Comparison of ENCODE assay signal across 22 mouse cellular contexts in the genomic region with DNA sequence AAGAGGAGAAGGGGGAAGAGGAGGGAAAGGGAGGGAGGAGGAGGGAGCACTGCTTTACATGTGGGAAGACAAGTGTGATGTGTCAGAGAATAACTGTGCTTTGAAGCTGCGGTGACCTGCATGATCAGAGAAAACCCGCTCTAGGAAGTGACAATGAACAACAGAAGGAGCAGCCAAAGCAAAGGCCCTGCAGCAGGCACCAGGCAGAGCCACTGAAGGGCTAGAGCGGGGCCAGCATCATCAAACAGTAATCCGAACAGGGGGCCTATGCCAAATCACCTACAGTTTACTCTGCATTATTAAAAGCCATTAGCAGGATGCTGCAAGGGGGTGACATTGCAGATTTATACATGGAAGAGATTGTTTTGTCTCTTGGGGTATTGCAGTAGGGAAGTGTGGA.
DNase-seq lines count a peak whose midpoint lies in the region; ATAC-seq lines count a peak whose summit lies in the region.
"Had no signal": no experiment of that assay in that cellular context is flagged by ENCODE, and none has a peak within 500 bp of the region (broad histone marks: within the 10 kb centered on the region; RNA-seq: fewer than 3 reads in every experiment).

No protein-coding gene starts in this region.

- H3K27me3 ChIP-seq in heart, embryonic 10.5 days (ENCODE audit: insufficient read depth, poor library complexity, severe bottlenecking): no peaks in the 10 kb centered on the region
- no peaks in the 10 kb centered on the region for H3K27me3 ChIP-seq in heart, embryonic 11.5 days (ENCODE audit: control insufficient read depth, insufficient read depth, low read length)
- H3K27me3 ChIP-seq: CH12.LX, Patski had no signal

- H3K4me1 ChIP-seq in heart, embryonic 10.5 days: peaks cover 4% of the 10 kb centered on the region; the same call in 1 of the 2 replicates
- no peaks in the 10 kb centered on the region for H3K4me1 ChIP-seq in heart, embryonic 11.5 days (ENCODE audit: control insufficient read depth, insufficient read depth, low read length)

- no peak for ATAC-seq in heart, embryonic 11.5 days (replicated peaks; ENCODE audit: insufficient number of reproducible peaks, low FRiP score, low TSS enrichment)
- ATAC-seq: activated CD4-positive, CD25-positive, alpha-beta regulatory T cell, adult 4 months; CD4-positive, CD25-positive, alpha-beta regulatory T cell, adult 4 months; Patski had no signal

- H3K36me3 ChIP-seq in heart, embryonic 10.5 days: no peaks in the 10 kb centered on the region
- no peaks in the 10 kb centered on the region for H3K36me3 ChIP-seq in heart, embryonic 11.5 days (ENCODE audit: control insufficient read depth, insufficient read depth, low read length)
- H3K36me3 ChIP-seq: G1E had no signal

- H3K27ac ChIP-seq in heart, embryonic 10.5 days: no peak overlapping the region
- no peak overlapping the region for H3K27ac ChIP-seq in heart, embryonic 11.5 days (ENCODE audit: low read depth, low read length)

- no peaks in the 10 kb centered on the region for H3K9me3 ChIP-seq in heart, embryonic 10.5 days
- H3K9me3 ChIP-seq in heart, embryonic 11.5 days (replicated peaks; ENCODE audit: control insufficient read depth, low read length): no peaks in the 10 kb centered on the region

- peak; percentile 78 for DNase-seq in heart, adult 11 months
- DNase-seq in heart, adult 8-10 months (ENCODE audit: low spot score): no peak
- DNase-seq in heart, embryonic 10.5 days (ENCODE audit: low spot score): peak; percentile 68
- DNase-seq in thymus, postnatal 0 days (ENCODE audit: low spot score): peak; percentile 49
- DNase-seq in thymus, postnatal 36 days: no peak
- peak; percentile 8 for DNase-seq in thymus, postnatal 25 days
- DNase-seq in thymus, postnatal 10 days (ENCODE audit: low spot score in 2 of 2): no peak
- DNase-seq: adrenal gland, adult 2 months; adrenal gland, adult 8-10 months; adrenal gland, postnatal 10 days; adrenal gland, postnatal 14 days; adrenal gland, postnatal 25 days; adrenal gland, postnatal 36 days; B cell, adult 2 months; cerebellum, adult 11 months; cerebellum, adult 11-12 months had no signal

- 86% methylated on average over 4 of the region's 4 CpGs for WGBS in heart, embryonic 10.5 days
- WGBS in heart, embryonic 11.5 days (ENCODE audit: insufficient replicate concordance): 82% methylated on average over 4 of the region's 4 CpGs

- no peak overlapping the region for H3K4me2 ChIP-seq in heart, embryonic 11.5 days

- no peak overlapping the region for H3K4me3 ChIP-seq in heart, embryonic 10.5 days
- no peak overlapping the region for H3K4me3 ChIP-seq in heart, embryonic 11.5 days (ENCODE audit: low read depth, low read length)

- H3K9ac ChIP-seq in heart, embryonic 11.5 days (ENCODE audit: low read depth, low read length): no peak overlapping the region

Comparison
In these comparisons a context has a peak if more than half of its experiments do, and no peak if none do; other contexts are left out.
1. DNase-seq: peak in heart, adult 11 months (single experiment), heart, embryonic 10.5 days (single experiment), thymus, postnatal 0 days (single experiment) and thymus, postnatal 25 days (single experiment); none in heart, adult 8-10 months (single experiment), thymus, postnatal 36 days (0 of 2) and thymus, postnatal 10 days (0 of 2).